Mouse (Mus musculus) heart, postnatal 25 days (tissue): ENCODE results near the gene Fmo5. TPM values are rescaled to one million over a fixed set of nuclear protein-coding genes. Genes with fewer than 3 reads are reported as not detected.
A peak's percentile ranks its signal among the peaks of the same experiment; 100 is the strongest.

Source experiments
- DNase-seq: peaks from one replicate; pipeline ENCODE4 v3.0.0; 2022; ENCODE audit warnings: low spot score
- intact Hi-C: fragments of 180-260 bp; cut with DNase I; formaldehyde crosslinking; loops from one replicate; pipeline ENCODE4 v1.15.1; 2025
- total RNA-seq, 2 experiments: library from RNA; stranded (reverse); gene quantifications; 2 replicates each; pipeline ENCODE4 v1.2.3; 2021

Gene Fmo5
- 10 to 100 TPM; 10.1 to 11.8 TPM for total RNA-seq

GRCm38 (mm10) chr3:97628391-97629001 lies at the start of gene Fmo5:
Gene Fmo5 (plus strand): TSS chr3:97628804.
- DNase-seq, result peak; percentile 74
- intact Hi-C loops, result loop anchor here (2.0 kb wide), 1 partner anchor 18 kb away; the partner anchor contains the start of gene Chd1l

GRCm38 (mm10) chr3:97585383-97586160 lies 43.0 kb upstream of the Fmo5 start:
- peak; percentile 15 for DNase-seq
- intact Hi-C loops, result loop anchor here (2.0 to 10.0 kb wide), 3 partner anchors 191 to 651 kb away; no protein-coding TSS in a partner anchor

- intact Hi-C loops, result loop anchor here (10.0 kb wide), 1 partner anchor 653 kb away; no protein-coding TSS in a partner anchor
- no peak for DNase-seq
Measured at GRCm38 (mm10) chr3:97587656-97588055, 40.9 kb upstream of the Fmo5 start.

- DNase-seq, result no peak
- intact Hi-C loops, result no loop called here
Measured at GRCm38 (mm10) chr3:97590699-97591098, 37.9 kb upstream of the Fmo5 start.

- intact Hi-C loops, result no loop called here
- no peak for DNase-seq
Measured at GRCm38 (mm10) chr3:97593089-97593488, 35.5 kb upstream of the Fmo5 start.

- DNase-seq, result no peak
- intact Hi-C loops, result no loop called here
Measured at GRCm38 (mm10) chr3:97594140-97594539, 34.5 kb upstream of the Fmo5 start.

GRCm38 (mm10) chr3:97595066-97595465 lies 33.5 kb upstream of the Fmo5 start:
- intact Hi-C loops, result no loop called here
- no peak for DNase-seq

GRCm38 (mm10) chr3:97596796-97597195 lies 31.8 kb upstream of the Fmo5 start:
- DNase-seq, result no peak
- intact Hi-C loops, result no loop called here

- intact Hi-C loops, result no loop called here
Measured at GRCm38 (mm10) chr3:97600050-97600832, 28.4 kb upstream of the Fmo5 start.

GRCm38 (mm10) chr3:97609201-97609844 lies 19.3 kb upstream of the Fmo5 start:
- DNase-seq, result no peak
- intact Hi-C loops, result no loop called here

More at GRCm38 (mm10) chr3:97600050-97600832, 28.4 kb upstream of the Fmo5 start:
- no peak for DNase-seq

- intact Hi-C loops, result loop anchor here (2.0 to 10.0 kb wide), 3 partner anchors 19 to 275 kb away; partner anchors contain the start of genes Fmo5 and Pde4dip
- peak; percentile 80 for DNase-seq
Measured at GRCm38 (mm10) chr3:97609845-97610410, 18.7 kb upstream of the Fmo5 start, which contains the start of gene Chd1l. Gene Chd1l (minus strand): TSS chr3:97610203.

- DNase-seq, result no peak
- intact Hi-C loops, result loop anchor here (2.0 to 10.0 kb wide), 3 partner anchors 18 to 274 kb away; partner anchors contain the start of genes Fmo5 and Pde4dip
Measured at GRCm38 (mm10) chr3:97611021-97611420, 17.6 kb upstream of the Fmo5 start.

- DNase-seq, result no peak
- intact Hi-C loops, result loop anchor here (10.0 kb wide), 1 partner anchor 270 kb away; the partner anchor contains the start of gene Pde4dip
Measured at GRCm38 (mm10) chr3:97615154-97615553, 13.4 kb upstream of the Fmo5 start.

GRCm38 (mm10) chr3:97615933-97616332 lies 12.7 kb upstream of the Fmo5 start:
- no peak for DNase-seq
- intact Hi-C loops, result loop anchor here (10.0 kb wide), 1 partner anchor 269 kb away; the partner anchor contains the start of gene Pde4dip

- no peak for DNase-seq
- intact Hi-C loops, result loop anchor here (10.0 kb wide), 1 partner anchor 268 kb away; the partner anchor contains the start of gene Pde4dip
Measured at GRCm38 (mm10) chr3:97617091-97617825, 11.3 kb upstream of the Fmo5 start.

GRCm38 (mm10) chr3:97617899-97618298 lies 10.7 kb upstream of the Fmo5 start:
- DNase-seq, result no peak
- intact Hi-C loops, result loop anchor here (10.0 kb wide), 1 partner anchor 267 kb away; the partner anchor contains the start of gene Pde4dip

- intact Hi-C loops, result no loop called here
- DNase-seq, result no peak
Measured at GRCm38 (mm10) chr3:97620657-97621056, 7.9 kb upstream of the Fmo5 start.

- intact Hi-C loops, result no loop called here
Measured at GRCm38 (mm10) chr3:97624611-97625010, 4.0 kb upstream of the Fmo5 start.

More at GRCm38 (mm10) chr3:97624611-97625010, 4.0 kb upstream of the Fmo5 start:
- DNase-seq, result no peak
